Mouse (Mus musculus): ENCODE measurements at regions not wholly inside any gene's neighbourhood (a gene's known extent, or its start where the extent isn't known, plus 50 kb on each side); places are given as distances from the start of the nearest gene placed in this dataset.

- ATAC-seq (replicated peaks; ENCODE audit: poor library complexity, severe bottlenecking), result peak; percentile 38; the same call in 1 of the 2 replicates
Measured at GRCm38 (mm10) chr13:112058218-112058617, 230.0 kb upstream of the Ankrd55 start.

GRCm38 (mm10) chr13:112058771-112059170, 229.5 kb upstream of the Ankrd55 start:
- ATAC-seq (replicated peaks; ENCODE audit: poor library complexity, severe bottlenecking), result no peak

GRCm38 (mm10) chr13:112062024-112062423, 226.2 kb upstream of the Ankrd55 start:
- ATAC-seq (replicated peaks; ENCODE audit: poor library complexity, severe bottlenecking), result peak; percentile 23

- peak; percentile 77 for ATAC-seq (replicated peaks; ENCODE audit: poor library complexity, severe bottlenecking)
Measured at GRCm38 (mm10) chr13:112063409-112064111, 224.7 kb upstream of the Ankrd55 start.

- no peak for ATAC-seq (replicated peaks; ENCODE audit: poor library complexity, severe bottlenecking)
Measured at GRCm38 (mm10) chr13:112064681-112065080, 223.6 kb upstream of the Ankrd55 start.

GRCm38 (mm10) chr13:112067066-112067847, 221.0 kb upstream of the Ankrd55 start:
- peak; percentile 75 for ATAC-seq (replicated peaks; ENCODE audit: poor library complexity, severe bottlenecking)

- no peak for ATAC-seq (replicated peaks; ENCODE audit: poor library complexity, severe bottlenecking)
Measured at GRCm38 (mm10) chr13:112070757-112071156, 217.5 kb upstream of the Ankrd55 start.

GRCm38 (mm10) chr13:112071209-112071955, 216.9 kb upstream of the Ankrd55 start:
- ATAC-seq (replicated peaks; ENCODE audit: poor library complexity, severe bottlenecking), result no peak

- no peak for ATAC-seq (replicated peaks; ENCODE audit: poor library complexity, severe bottlenecking)
Measured at GRCm38 (mm10) chr13:112071956-112072314, 216.3 kb upstream of the Ankrd55 start.

GRCm38 (mm10) chr13:112073519-112074406, 214.5 kb upstream of the Ankrd55 start:
- no peak for ATAC-seq (replicated peaks; ENCODE audit: poor library complexity, severe bottlenecking)

- ATAC-seq (replicated peaks; ENCODE audit: poor library complexity, severe bottlenecking), result no peak
Measured at GRCm38 (mm10) chr13:112075847-112076479, 212.3 kb upstream of the Ankrd55 start.

GRCm38 (mm10) chr13:112078088-112078487, 210.2 kb upstream of the Ankrd55 start:
- ATAC-seq (replicated peaks; ENCODE audit: poor library complexity, severe bottlenecking), result no peak

- ATAC-seq (replicated peaks; ENCODE audit: poor library complexity, severe bottlenecking), result no peak
Measured at GRCm38 (mm10) chr13:112081935-112082334, 206.3 kb upstream of the Ankrd55 start.

- peak; percentile 90 for ATAC-seq (replicated peaks; ENCODE audit: poor library complexity, severe bottlenecking)
Measured at GRCm38 (mm10) chr13:112084484-112085278, 203.6 kb upstream of the Ankrd55 start.

GRCm38 (mm10) chr13:112088312-112088771, 199.9 kb upstream of the Ankrd55 start:
- no peak for ATAC-seq (replicated peaks; ENCODE audit: poor library complexity, severe bottlenecking)

GRCm38 (mm10) chr13:112090737-112091136, 197.5 kb upstream of the Ankrd55 start:
- no peak for ATAC-seq (replicated peaks; ENCODE audit: poor library complexity, severe bottlenecking)

- ATAC-seq (replicated peaks; ENCODE audit: poor library complexity, severe bottlenecking), result no peak
Measured at GRCm38 (mm10) chr13:112095595-112096139, 192.6 kb upstream of the Ankrd55 start.

GRCm38 (mm10) chr13:112099953-112100591, 188.2 kb upstream of the Ankrd55 start:
- ATAC-seq (replicated peaks; ENCODE audit: poor library complexity, severe bottlenecking), result no peak

Data from granulocyte monocyte progenitor cell, adult 5-6 weeks (primary cell).